Mouse (Mus musculus) embryonic facial prominence, embryonic 13.5 days (tissue): ENCODE measurements around the gene Ercc2. TPM values are rescaled to one million over a fixed set of nuclear protein-coding genes. Genes with fewer than 3 reads are reported as not detected.
A peak's percentile ranks its signal among the peaks of the same experiment; 100 is the strongest.

Experiments
- ATAC-seq: fragments of 200-750 bp; cut with Nextera tagmentation; 2 replicates; pipeline ENCODE4 v1.8.0; 2017; ENCODE audit warnings: low read depth; ENCODE audit not compliant: insufficient number of reproducible peaks, insufficient read depth, low FRiP score, low TSS enrichment
- H3K27ac ChIP-seq: fragments of 300-500 bp; sonication (generic); 2 replicates; pipeline ENCODE4 v1.5.1; 2015; ENCODE audit warnings: moderate library complexity, mild to moderate bottlenecking, inconsistent platforms
- H3K27me3 ChIP-seq: fragments of 300-500 bp; sonication (generic); 2 replicates; pipeline ENCODE4 v1.6.1; 2015; ENCODE audit warnings: mild to moderate bottlenecking, inconsistent platforms
- H3K36me3 ChIP-seq: fragments of 300-500 bp; sonication (generic); 2 replicates; pipeline ENCODE4 v1.6.1; 2015; ENCODE audit warnings: mild to moderate bottlenecking, inconsistent platforms
- H3K4me1 ChIP-seq: fragments of 300-500 bp; sonication (generic); 2 replicates; pipeline ENCODE4 v1.6.1; 2015; ENCODE audit warnings: inconsistent platforms
- H3K4me2 ChIP-seq: fragments of 300-500 bp; sonication (generic); 2 replicates; pipeline ENCODE4 v1.6.1; 2015; ENCODE audit warnings: moderate library complexity, mild to moderate bottlenecking, inconsistent platforms
- H3K4me3 ChIP-seq: fragments of 300-500 bp; sonication (generic); 2 replicates; pipeline ENCODE4 v1.5.1; 2015; ENCODE audit warnings: mild to moderate bottlenecking, inconsistent platforms
- H3K9ac ChIP-seq: fragments of 300-500 bp; sonication (generic); 2 replicates; pipeline ENCODE4 v1.6.1; 2015; ENCODE audit warnings: mild to moderate bottlenecking, inconsistent platforms
- H3K9me3 ChIP-seq: fragments of 300-500 bp; sonication (generic); 2 replicates; pipeline ENCODE4 v1.6.1; 2016; ENCODE audit warnings: inconsistent platforms
- WGBS: fragments of 180-500 bp; shearing (Covaris S2); methylation state at CpG from one replicate; pipeline ENCODE4 v1.1.7; 2015; ENCODE audit warnings: mixed read lengths; 5-methylcytosine and 5-hydroxymethylcytosine counted together
- polyA plus RNA-seq: library from polyadenylated mRNA; unstranded; fragments of >200 nt; fragmentation: Nextera tagmentation; extraction: Ambion mirVana; gene quantifications from 2 replicates; pipeline ENCODE4 v1.2.1, GENCODE M21; 2015

Ercc2 gene
- polyA plus RNA-seq, 1 experiment from 2014 or later = 17.4 TPM

DNA sequence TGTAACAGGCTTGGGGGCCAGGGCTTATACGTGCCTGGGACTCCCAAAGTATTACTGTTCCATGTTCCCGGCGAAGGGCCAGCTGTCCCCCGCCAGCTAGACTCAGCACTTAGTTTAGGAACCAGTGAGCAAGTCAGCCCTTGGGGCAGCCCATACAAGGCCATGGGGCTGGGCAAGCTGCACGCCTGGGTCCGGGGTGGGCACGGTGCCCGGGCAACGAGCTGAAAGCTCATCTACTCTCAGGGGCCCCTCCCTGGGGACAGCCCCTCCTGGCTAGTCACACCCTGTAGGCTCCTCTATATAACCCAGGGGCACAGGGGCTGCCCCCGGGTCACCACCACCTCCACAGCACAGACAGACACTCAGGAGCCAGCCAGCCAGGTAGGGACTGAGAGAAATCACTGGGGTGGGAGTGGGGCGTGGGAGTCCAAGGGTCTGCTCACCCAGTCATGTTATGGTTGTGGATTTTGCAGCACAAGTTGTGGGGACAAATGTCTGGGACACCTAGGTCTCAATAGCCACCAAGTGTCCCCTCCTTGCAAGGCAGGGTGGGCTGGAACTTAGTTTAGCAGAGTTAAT lies 29.0 kb downstream of the Ercc2 start:
- Histone ChIP-seq H3K27me3 (peaks cover 10% of the 10 kb centered on the region), H3K4me3 (no peak overlapping the region), H3K9ac (0 out of 2 replicates have a peak overlapping the region, but pooled peaks have one; percentile 3), H3K4me2 (no peak overlapping the region), H3K9me3 (peaks cover 5% of the 10 kb centered on the region; the same call in 1 of the 2 replicates), H3K36me3 (no peaks in the 10 kb centered on the region), H3K4me1 (no peaks in the 10 kb centered on the region), H3K27ac (no peak overlapping the region)
- no peak for ATAC-seq
- 67% methylated on average over 11 of the region's 11 CpGs for WGBS

DNA sequence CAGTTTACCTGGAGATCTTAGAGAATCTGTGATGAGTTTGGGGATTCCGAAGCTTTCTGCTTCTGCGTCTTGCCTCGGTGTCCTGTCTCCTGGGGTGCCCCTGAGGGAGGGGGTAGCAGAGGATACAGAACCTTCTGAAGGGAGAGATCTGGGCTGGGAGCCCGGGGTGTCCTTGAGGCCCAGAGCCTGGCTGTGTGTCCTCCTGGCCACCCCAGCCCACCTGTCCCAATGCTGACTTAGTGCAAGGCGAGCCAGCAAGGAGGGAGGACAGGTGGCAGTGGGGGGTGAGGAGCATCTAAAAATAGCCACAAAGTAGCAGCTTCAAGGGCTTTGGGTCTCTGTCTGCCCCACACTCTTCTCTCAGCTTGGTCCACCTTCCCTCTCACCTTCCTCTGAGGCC lies 30.0 kb downstream of the Ercc2 start:
- Histone ChIP-seq H3K27me3 (peaks cover 7% of the 10 kb centered on the region; the same call in 1 of the 2 replicates), H3K36me3 (no peaks in the 10 kb centered on the region), H3K4me3 (no peak overlapping the region), H3K4me1 (no peaks in the 10 kb centered on the region), H3K9ac (no peak overlapping the region), H3K9me3 (peaks cover 5% of the 10 kb centered on the region; the same call in 1 of the 2 replicates), H3K27ac (no peak overlapping the region), H3K4me2 (no peak overlapping the region)
- ATAC-seq = no peak
- WGBS = 78% methylated on average over 5 of the region's 5 CpGs

DNA sequence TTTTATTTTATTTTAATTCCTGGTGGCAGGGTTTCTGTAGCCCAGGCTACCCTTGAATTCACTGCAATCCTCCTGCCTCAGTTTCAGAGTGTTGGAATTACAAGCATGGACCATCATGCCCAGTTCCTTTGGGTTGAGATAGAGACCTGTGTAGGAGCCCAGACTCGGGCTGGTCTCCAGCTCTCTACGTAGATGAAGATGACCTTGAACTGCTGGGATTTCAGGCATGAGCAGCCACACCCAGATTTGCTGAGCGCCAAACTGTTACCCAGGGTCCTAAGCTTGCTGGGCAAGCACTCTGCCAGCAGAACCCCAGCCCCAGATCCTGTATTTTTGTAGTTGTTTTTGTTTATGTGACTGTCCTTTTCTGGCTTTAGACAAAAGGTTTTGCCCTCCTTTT lies 31.7 kb downstream of the Ercc2 start:
- ATAC-seq = no peak
- no peak overlapping the region for H3K27ac ChIP-seq
- 81% methylated on average over 3 of the region's 3 CpGs for WGBS
- H3K4me2 ChIP-seq = no peak overlapping the region
- H3K9ac ChIP-seq = no peak overlapping the region
- peaks cover 5% of the 10 kb centered on the region; the same call in 1 of the 2 replicates for H3K9me3 ChIP-seq
- no peaks in the 10 kb centered on the region for H3K36me3 ChIP-seq
- H3K27me3 ChIP-seq = peaks cover 18% of the 10 kb centered on the region
- H3K4me1 ChIP-seq = no peaks in the 10 kb centered on the region
- H3K4me3 ChIP-seq = no peak overlapping the region

DNA sequence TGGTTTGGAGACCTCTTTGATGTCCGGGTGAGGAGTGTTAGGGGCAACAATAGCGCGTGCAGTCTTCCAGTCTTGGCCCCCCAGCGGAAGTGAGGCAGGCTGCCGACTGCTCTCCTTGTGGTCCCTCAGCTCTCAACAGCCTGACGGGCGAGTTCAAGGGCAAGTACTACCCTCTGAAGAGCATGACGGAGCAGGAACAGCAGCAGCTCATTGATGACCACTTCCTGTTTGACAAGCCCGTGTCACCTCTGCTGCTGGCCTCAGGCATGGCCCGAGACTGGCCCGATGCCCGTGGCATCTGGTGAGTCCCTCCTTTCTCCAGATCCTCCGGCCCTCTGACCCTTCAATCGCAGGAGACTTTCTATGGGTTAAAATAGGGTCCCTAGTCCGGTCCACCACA lies 34.8 kb downstream of the Ercc2 start:
- Histone ChIP-seq H3K4me3 (no peak overlapping the region), H3K4me2 (no peak overlapping the region), H3K36me3 (no peaks in the 10 kb centered on the region), H3K9me3 (peaks cover 5% of the 10 kb centered on the region; the same call in 1 of the 2 replicates), H3K27me3 (peaks cover 49% of the 10 kb centered on the region), H3K27ac (no peak overlapping the region), H3K9ac (no peak overlapping the region), H3K4me1 (peaks cover 4% of the 10 kb centered on the region; the same call in 1 of the 2 replicates)
- no peak for ATAC-seq
- 76% methylated on average over 15 of the region's 15 CpGs for WGBS

DNA sequence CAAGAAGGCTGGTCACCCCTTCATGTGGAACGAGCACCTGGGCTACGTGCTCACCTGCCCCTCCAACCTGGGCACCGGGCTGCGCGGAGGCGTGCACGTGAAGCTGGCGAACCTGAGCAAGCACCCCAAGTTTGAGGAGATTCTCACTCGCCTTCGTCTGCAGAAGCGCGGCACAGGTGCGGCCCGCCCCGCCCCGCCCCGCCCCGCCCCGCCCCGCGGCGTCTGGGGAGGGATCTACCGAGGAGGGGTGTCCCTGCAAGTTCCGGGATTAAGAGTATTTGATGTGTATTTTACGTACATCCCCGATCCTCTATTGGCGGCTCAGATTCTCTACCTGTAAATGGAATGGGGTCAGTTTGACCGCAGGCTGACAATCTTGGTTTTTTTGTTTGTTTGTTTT lies 38.3 kb downstream of the Ercc2 start:
- H3K9ac ChIP-seq = no peak overlapping the region
- peaks cover 57% of the 10 kb centered on the region for H3K27me3 ChIP-seq
- peaks cover 4% of the 10 kb centered on the region; the same call in 1 of the 2 replicates for H3K4me1 ChIP-seq
- H3K9me3 ChIP-seq = no peaks in the 10 kb centered on the region
- peaks cover 7% of the 10 kb centered on the region for H3K36me3 ChIP-seq
- no peak overlapping the region for H3K27ac ChIP-seq
- WGBS = 9% methylated on average over 28 of the region's 28 CpGs
- no peak for ATAC-seq
- H3K4me2 ChIP-seq = peak overlapping the region; percentile 36; the same call in 1 of the 2 replicates
- H3K4me3 ChIP-seq = 0 out of 2 replicates have a peak overlapping the region, but pooled peaks have one; percentile 2

DNA sequence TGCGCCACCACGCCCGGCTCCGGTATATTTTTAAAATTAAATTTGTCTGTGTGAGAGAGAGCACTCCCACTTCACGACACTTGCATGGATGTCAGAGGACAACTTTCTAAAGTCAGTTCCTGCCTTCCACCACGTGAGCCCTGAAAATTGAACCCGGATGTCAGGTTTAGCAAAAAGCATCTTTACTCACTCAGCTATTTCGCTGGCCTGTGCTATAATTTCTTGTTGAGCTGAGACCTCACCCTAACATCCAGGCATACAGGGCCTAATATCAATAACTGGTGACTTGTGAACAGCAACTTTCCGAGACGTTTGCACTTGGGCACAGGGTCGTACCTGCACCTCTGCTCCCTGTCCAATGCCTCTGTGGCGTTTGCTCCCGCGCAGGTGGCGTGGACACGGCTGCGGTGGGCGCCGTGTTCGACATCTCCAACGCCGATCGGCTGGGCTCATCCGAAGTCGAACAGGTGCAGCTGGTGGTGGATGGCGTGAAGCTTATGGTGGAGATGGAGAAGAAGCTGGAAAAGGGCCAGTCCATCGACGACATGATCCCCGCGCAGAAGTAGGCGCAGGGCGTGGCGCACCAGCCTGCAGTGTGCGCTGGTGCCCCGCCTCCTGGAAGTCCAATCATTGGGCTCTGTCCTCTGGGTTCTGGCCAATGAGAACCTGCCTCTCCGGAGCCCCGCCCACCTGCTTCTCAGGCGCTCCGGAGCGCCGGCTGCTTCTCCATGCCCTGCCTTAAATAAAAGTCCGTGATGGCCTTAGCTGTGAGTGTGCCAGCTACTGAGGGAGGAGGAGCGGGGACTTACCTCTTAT lies 39.2 kb downstream of the Ercc2 start:
- peak overlapping the region; percentile 58 for H3K4me2 ChIP-seq
- H3K4me1 ChIP-seq = peaks cover 4% of the 10 kb centered on the region; the same call in 1 of the 2 replicates
- no peaks in the 10 kb centered on the region for H3K9me3 ChIP-seq
- peaks cover 57% of the 10 kb centered on the region for H3K27me3 ChIP-seq
- no peak overlapping the region for H3K27ac ChIP-seq
- peak overlapping the region; percentile 37 for H3K4me3 ChIP-seq
- ATAC-seq = peak; percentile 84
- WGBS = 13% methylated on average over 43 of the region's 43 CpGs
- H3K9ac ChIP-seq = no peak overlapping the region
- peaks cover 16% of the 10 kb centered on the region for H3K36me3 ChIP-seq

DNA sequence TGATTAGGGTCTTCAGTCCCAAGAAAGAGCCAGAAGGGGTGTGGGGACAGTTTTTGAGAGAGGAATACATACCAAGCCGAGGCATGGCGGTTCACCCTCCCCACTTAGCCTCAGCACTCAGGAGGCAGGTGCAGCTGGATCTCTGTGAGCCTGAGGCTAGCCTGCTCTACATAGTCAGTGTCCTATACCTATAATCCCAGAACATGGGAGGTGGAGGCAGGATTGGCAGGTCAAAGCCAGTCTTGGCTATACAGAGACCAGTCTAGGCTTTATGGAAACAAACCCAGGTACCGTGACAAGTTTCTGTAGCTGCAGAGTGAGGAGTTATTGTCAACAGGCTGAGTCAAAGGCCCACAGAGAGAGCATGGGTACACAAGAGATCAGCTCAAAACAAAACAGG lies 41.3 kb downstream of the Ercc2 start:
- Histone ChIP-seq H3K9me3 (no peaks in the 10 kb centered on the region), H3K36me3 (peaks cover 36% of the 10 kb centered on the region), H3K4me2 (no peak overlapping the region), H3K27me3 (peaks cover 44% of the 10 kb centered on the region), H3K4me3 (no peak overlapping the region), H3K27ac (no peak overlapping the region), H3K4me1 (peaks cover 4% of the 10 kb centered on the region; the same call in 1 of the 2 replicates), H3K9ac (no peak overlapping the region)
- ATAC-seq = no peak
- WGBS = 86% methylated on average over 3 of the region's 3 CpGs

DNA sequence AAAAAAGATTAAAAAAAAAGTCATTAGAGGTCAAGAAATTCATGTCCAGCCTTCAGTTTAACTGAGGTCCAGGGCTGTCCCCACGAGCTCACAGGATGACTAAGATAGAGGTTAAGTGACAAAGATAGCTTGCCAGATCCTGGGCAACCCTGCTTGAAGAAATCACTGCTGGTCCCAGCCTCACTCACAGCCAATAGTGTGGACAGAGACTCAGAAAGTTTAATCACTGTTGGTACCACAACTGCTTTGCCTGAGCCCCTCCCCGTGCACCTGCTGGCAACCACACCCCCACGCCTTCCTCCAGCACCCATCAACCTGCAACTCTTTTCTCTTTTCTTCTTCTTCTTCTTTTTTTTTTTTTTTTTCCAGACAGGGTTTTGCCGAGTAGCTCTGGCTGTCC lies 42.2 kb downstream of the Ercc2 start:
- no peak overlapping the region for H3K4me3 ChIP-seq
- peaks cover 34% of the 10 kb centered on the region for H3K27me3 ChIP-seq
- 67% methylated on average over 4 of the region's 4 CpGs for WGBS
- H3K27ac ChIP-seq = no peak overlapping the region
- no peaks in the 10 kb centered on the region for H3K9me3 ChIP-seq
- no peak for ATAC-seq
- H3K9ac ChIP-seq = no peak overlapping the region
- H3K4me2 ChIP-seq = no peak overlapping the region
- H3K36me3 ChIP-seq = peaks cover 46% of the 10 kb centered on the region
- H3K4me1 ChIP-seq = peaks cover 4% of the 10 kb centered on the region; the same call in 1 of the 2 replicates

DNA sequence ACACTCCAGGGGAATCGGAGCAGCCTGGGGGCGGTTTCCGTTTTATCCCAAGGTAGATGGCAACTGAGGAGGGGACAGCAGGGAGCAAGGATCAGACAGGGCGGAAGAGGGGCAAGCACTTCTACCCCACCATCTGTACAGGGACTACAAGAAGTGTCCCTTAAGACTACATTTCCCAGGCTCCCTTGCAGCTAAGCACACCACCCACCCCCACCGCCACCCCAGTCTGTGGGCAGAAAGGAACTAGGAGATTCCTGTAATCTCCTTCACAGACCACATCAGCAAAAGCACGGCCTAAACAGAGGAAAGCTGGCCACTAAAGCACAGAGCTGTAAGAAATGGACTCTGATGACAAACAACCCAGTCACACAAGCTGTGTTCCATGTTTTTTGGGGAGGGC lies 44.5 kb downstream of the Ercc2 start:
- Histone ChIP-seq H3K27ac (no peak overlapping the region), H3K9ac (no peak overlapping the region), H3K4me1 (peaks cover 3% of the 10 kb centered on the region; the same call in 1 of the 2 replicates), H3K27me3 (peaks cover 11% of the 10 kb centered on the region), H3K36me3 (peaks cover 69% of the 10 kb centered on the region), H3K9me3 (no peaks in the 10 kb centered on the region), H3K4me2 (no peak overlapping the region), H3K4me3 (no peak overlapping the region)
- no peak for ATAC-seq
- WGBS = 70% methylated on average over 6 of the region's 6 CpGs

DNA sequence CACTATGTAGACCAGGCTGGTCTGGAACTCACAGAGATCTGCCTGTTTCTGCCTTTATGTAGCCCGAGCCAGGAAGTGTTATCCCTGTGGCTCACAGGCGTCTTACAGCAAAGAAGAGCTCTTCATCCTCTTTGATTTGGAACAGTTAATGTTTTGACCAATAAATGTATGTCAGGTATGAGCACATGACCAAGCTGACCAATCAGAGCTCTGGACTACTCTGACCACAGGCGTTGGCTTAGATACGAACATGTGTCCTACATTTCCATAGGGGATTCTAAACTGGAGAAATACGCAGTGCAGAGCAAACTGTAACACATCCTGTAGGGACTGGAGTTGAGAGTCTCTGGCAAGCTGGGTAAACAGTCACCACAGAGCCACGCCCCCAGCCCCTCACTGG lies 45.1 kb downstream of the Ercc2 start:
- no peaks in the 10 kb centered on the region for H3K4me1 ChIP-seq
- WGBS = 84% methylated on average over 6 of the region's 6 CpGs
- no peak overlapping the region for H3K4me3 ChIP-seq
- H3K27ac ChIP-seq = no peak overlapping the region
- no peaks in the 10 kb centered on the region for H3K9me3 ChIP-seq
- no peak overlapping the region for H3K9ac ChIP-seq
- peaks cover 6% of the 10 kb centered on the region; the same call in 1 of the 2 replicates for H3K27me3 ChIP-seq
- no peak overlapping the region for H3K4me2 ChIP-seq
- peaks cover 74% of the 10 kb centered on the region for H3K36me3 ChIP-seq
- no peak for ATAC-seq

DNA sequence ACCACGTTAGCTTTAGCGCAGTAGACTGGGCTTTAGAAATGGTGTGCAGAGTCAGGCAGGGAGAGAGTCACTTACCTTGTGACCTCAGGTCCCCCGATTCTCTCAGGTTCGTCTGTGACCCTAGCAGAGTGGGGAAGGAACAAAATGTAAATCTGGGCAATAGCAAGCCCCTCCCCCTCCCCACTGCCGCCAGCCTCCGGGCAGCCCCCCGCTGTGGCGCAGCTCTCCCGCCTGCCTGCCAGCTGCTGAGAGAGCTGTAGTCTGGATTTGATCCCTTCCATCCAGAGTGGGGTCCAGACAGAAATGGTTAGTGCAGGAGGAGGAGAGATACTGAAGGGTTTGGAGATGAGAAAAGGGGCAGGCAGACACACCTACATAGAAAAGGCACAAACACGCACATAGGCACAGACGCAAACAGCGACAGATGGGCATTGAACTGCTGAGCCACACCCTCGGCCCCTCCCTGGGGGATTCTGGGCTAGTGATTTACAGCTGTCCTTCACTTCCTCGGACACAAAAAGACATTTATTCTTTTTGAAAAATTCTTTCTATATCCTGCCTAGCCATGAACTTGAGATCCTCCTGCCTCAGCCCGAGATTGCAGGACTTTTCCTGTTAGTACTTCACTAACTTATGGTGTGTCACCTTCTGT lies 46.3 kb downstream of the Ercc2 start:
- Histone ChIP-seq H3K4me3 (no peak overlapping the region), H3K9me3 (peaks cover 4% of the 10 kb centered on the region; the same call in 1 of the 2 replicates), H3K9ac (no peak overlapping the region), H3K27me3 (no peaks in the 10 kb centered on the region), H3K4me2 (no peak overlapping the region), H3K27ac (no peak overlapping the region), H3K36me3 (peaks cover 87% of the 10 kb centered on the region), H3K4me1 (no peaks in the 10 kb centered on the region)
- ATAC-seq = no peak
- WGBS = 71% methylated on average over 15 of the region's 15 CpGs
